Mouse (Mus musculus): Measurements from ENCODE around the gene Abi3bp.

The Abi3bp gene

DNA sequence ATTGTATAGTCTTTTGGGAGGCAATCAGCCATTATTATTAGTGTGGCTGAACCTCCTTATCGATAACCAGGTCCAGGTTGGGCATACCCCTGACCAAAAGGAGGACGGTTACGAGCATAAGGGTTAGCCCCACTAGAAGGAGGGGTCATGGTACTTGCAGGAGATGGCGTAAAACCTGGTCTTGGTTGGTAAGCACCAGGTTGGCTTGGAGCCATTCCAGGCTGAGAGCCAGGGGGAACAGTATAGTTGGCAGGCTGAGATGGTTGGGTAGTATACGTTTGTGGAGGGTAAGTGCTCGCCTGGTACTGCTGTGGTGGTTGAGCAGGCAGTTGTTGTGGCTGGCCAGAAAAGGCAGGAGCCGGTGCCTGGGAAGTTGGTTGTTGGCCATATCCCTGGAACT, 213.0 kb downstream of the Abi3bp start:
- no peak for DNase-seq (ENCODE audit: low read depth)

DNA sequence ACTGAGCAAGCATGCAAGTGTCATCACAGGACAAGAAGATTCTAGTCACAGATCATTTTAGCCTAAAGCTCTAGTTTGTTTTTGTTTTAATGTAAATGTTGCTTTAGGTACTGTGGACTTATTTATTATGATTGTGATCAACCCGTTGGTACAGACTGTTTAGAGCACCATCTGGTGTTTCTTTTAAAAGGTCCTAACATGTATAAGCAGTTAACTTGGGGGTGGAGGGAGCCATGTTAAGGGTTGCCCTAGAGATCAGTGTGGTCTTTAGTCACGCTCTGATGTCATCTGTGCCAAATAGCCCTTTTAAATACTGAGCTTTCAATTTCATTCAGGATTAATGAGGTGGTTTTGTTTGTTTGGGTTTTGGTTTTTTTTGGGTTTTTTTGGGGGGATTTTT, 218.8 kb downstream of the Abi3bp start:
- DNase-seq (ENCODE audit: low read depth), result no peak

GRCm38 (mm10) chr16:56700898-56701297, 223.2 kb downstream of the Abi3bp start:
- no peak for DNase-seq (ENCODE audit: low read depth)

DNA sequence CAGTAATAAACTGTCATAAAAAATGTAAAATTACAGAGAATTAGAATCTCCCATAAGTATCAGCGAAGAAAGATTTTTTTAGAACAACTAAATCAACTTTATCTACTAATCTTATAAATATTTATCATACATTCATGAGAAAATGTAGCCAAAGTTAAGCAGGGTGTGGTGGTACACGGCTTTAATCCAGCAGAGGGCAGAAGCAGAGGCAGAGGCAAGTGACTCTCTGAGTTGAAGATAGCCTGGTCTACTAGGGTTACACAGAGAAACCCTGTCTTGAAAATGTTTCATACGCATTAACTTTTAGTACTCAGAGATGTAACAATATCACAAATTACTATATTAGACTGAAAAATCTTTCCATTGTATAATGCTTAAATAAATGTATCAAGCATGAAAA, 228.1 kb downstream of the Abi3bp start:
- no peak for DNase-seq (ENCODE audit: low read depth)

- DNase-seq (ENCODE audit: low read depth), result no peak
Observed at GRCm38 (mm10) chr16:56710071-56710470, 232.4 kb downstream of the Abi3bp start.

GRCm38 (mm10) chr16:56715608-56716007, 237.9 kb downstream of the Abi3bp start:
- DNase-seq (ENCODE audit: low read depth), result no peak

- DNase-seq (ENCODE audit: low read depth), result peak; percentile 12
Observed at GRCm38 (mm10) chr16:56716557-56717179, 239.0 kb downstream of the Abi3bp start.

- peak; percentile 98 for DNase-seq (ENCODE audit: low read depth)
Observed at GRCm38 (mm10) chr16:56717224-56718200, 239.8 kb downstream of the Abi3bp start, which contains the start of gene Tfg. TSS of gene Tfg (minus strand) at chr16:56717450.

DNA sequence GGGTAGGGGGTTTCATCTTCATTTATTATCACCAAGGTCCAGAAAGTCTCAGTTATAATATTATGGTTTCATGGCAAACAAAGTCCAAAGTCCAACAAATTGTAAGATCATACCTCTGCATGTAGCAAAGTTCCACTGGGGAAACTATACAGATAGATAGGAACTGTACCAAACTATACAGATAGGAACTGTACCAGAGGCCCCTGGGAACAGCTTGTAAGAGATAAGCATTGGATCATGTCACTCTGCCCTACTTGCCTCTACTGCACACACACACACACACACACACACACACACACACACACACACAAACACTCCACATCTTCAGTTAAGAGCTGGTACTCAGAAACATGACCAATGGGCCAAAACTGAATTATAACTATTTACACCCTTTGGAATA, 241.4 kb downstream of the Abi3bp start:
- DNase-seq (ENCODE audit: low read depth), result no peak

DNA sequence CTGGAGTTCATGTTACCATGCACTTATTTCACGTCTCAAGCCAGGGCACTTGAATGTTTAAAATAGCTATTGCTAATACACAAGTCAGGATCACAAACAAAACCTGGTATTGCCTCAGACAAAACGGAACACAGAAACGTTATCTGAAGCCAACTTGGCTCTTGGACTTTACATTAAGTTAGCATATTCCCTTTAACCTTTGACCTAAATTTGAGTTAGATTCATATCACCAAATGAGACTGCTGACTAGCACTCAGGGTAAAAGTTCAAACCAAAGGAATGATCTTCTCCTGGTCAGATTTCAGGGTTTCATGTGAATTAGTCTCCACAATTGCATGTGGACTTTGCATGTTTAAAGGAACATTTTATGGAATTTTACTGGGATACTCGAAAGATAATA, 244.7 kb downstream of the Abi3bp start:
- no peak for DNase-seq (ENCODE audit: low read depth)

GRCm38 (mm10) chr16:56724927-56725326, 247.2 kb downstream of the Abi3bp start:
- DNase-seq (ENCODE audit: low read depth), result no peak

DNA sequence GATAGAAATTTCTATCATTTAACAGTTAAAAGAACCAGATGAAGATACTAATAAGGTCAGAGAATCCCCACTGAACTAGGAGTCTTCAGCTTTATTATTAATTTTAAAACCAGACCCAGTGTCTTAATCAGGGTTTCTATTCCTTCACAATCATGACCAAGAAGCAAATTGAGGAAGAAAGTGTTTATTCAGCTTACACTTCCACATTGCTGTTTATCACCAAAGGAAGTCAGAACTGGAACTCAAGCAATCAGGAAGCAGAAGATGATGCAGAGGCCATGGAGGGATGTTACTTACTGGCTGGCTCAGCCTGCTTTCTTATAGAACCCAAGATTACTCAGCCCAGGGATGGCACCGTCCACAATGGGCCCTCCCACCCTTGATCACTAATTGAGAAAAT, 251.4 kb downstream of the Abi3bp start:
- DNase-seq (ENCODE audit: low read depth), result no peak
